Mouse (Mus musculus): ENCODE data around the gene Kctd14.

DNA sequence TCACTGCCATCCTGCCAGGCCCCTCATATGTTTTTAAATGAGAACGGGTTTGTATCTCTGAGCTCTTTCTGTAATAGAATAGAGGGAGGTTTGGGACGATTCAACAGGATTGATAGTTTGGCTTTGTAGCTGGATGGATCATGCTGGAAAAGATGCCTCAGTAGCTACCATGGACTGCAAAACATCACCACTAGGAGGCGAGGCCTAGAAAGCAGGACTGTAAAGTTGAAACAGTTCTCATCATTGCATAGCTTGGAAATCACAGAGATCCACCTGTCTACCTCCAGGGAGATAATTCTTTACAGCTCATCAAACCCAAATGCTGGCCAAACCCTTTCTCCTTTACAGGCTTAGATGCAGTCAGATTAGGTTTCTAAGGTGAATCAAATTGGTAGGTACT lies 39.5 kb upstream of the Kctd14 start:
- TF ChIP-seq POLR2A (IDR thresholded peaks at IDR 0.05; ENCODE audit: insufficient read length, low read depth): no peak
- no peak for TF ChIP-seq USF1 (IDR thresholded peaks at IDR 0.05; ENCODE audit: low read depth)
- TF ChIP-seq TCF12 (IDR thresholded peaks at IDR 0.05; ENCODE audit: insufficient read depth, poor library complexity, severe bottlenecking): no peak

Measured in myocyte (in vitro differentiated cells).